Mouse (Mus musculus) embryonic facial prominence, embryonic 15.5 days (tissue): ENCODE data around the gene Vta1. TPM values are rescaled to one million over a fixed set of nuclear protein-coding genes. Genes with fewer than 3 reads are reported as not detected.

ENCODE experiments used
- ATAC-seq: fragments of 200-750 bp; cut with Nextera tagmentation; 2 replicates; pipeline ENCODE4 v1.8.0; 2017; ENCODE audit warnings: low read depth, moderate TSS enrichment; ENCODE audit not compliant: insufficient number of reproducible peaks, low FRiP score, low TSS enrichment
- H3K27ac ChIP-seq: fragments of 300-500 bp; sonication (generic); replicated peaks from 2 replicates; pipeline ENCODE4 v1.5.1; 2015; ENCODE audit warnings: mild to moderate bottlenecking, inconsistent platforms
- H3K27me3 ChIP-seq: fragments of 300-500 bp; sonication (generic); 2 replicates; pipeline ENCODE4 v1.6.1; 2015; ENCODE audit warnings: inconsistent platforms
- H3K36me3 ChIP-seq: fragments of 300-500 bp; sonication (generic); 2 replicates; pipeline ENCODE4 v1.6.1; 2015; ENCODE audit warnings: mild to moderate bottlenecking, inconsistent platforms
- H3K4me1 ChIP-seq: fragments of 300-500 bp; sonication (generic); 2 replicates; pipeline ENCODE4 v1.6.1; 2015; ENCODE audit warnings: inconsistent platforms
- H3K4me2 ChIP-seq: fragments of 300-500 bp; sonication (generic); replicated peaks from 2 replicates; pipeline ENCODE4 v1.6.1; 2015; ENCODE audit warnings: mild to moderate bottlenecking, inconsistent platforms
- H3K4me3 ChIP-seq: fragments of 300-500 bp; sonication (generic); replicated peaks from 2 replicates; pipeline ENCODE4 v1.5.1; 2015; ENCODE audit warnings: mild to moderate bottlenecking, inconsistent platforms
- H3K9ac ChIP-seq: fragments of 300-500 bp; sonication (generic); 2 replicates; pipeline ENCODE4 v1.6.1; 2015; ENCODE audit warnings: inconsistent platforms
- H3K9me3 ChIP-seq: fragments of 300-500 bp; sonication (generic); replicated peaks from 2 replicates; pipeline ENCODE4 v1.6.1; 2016; ENCODE audit warnings: inconsistent platforms
- WGBS: fragments of 180-500 bp; shearing (Covaris S2); methylation state at CpG from one replicate; pipeline ENCODE4 v1.1.7; 2015; 5-methylcytosine and 5-hydroxymethylcytosine counted together
- polyA plus RNA-seq: library from polyadenylated mRNA; unstranded; fragments of >200 nt; fragmentation: Nextera tagmentation; extraction: Ambion mirVana; gene quantifications from 2 replicates; pipeline ENCODE4 v1.2.1, GENCODE M21; 2015

The Vta1 gene
- polyA plus RNA-seq: 88.9 and 89.9 TPM in 2 replicates

- Histone ChIP-seq H3K27ac (peak within 1 kb of the TSS; percentile 66), H3K9ac (peak within 1 kb of the TSS; percentile 74), H3K4me3 (peak within 1 kb of the TSS; percentile 95), H3K4me2 (peak within 1 kb of the TSS; percentile 53), H3K4me1 (peaks cover 11% of the 10 kb centered on the region), H3K27me3 (no peaks in the 10 kb centered on the region), H3K9me3 (no peaks in the 10 kb centered on the region), H3K36me3 (no peaks in the 10 kb centered on the region)
- ATAC-seq: peak; percentile 94
- under 1% methylated on average over 49 of the region's 50 CpGs for WGBS
Measured at GRCm38 (mm10) chr10:14705072-14706066, at the start of gene Vta1, which contains the start of gene Nmbr. Gene Vta1, minus strand, starts transcription at chr10:14705560. Gene Nmbr, plus strand, starts transcription at chr10:14705591.

GRCm38 (mm10) chr10:14734285-14734684 is 28.9 kb upstream of the Vta1 start:
- Histone ChIP-seq H3K27me3 (no peaks in the 10 kb centered on the region), H3K4me3 (no peak overlapping the region), H3K4me1 (no peaks in the 10 kb centered on the region), H3K4me2 (no peak overlapping the region), H3K9me3 (no peaks in the 10 kb centered on the region), H3K9ac (no peak overlapping the region), H3K27ac (no peak overlapping the region), H3K36me3 (no peaks in the 10 kb centered on the region)
- WGBS: 2% methylated on average over 2 of the region's 2 CpGs
- ATAC-seq: no peak

- 64% methylated on average over 9 of the region's 9 CpGs for WGBS
- Histone ChIP-seq H3K9ac (no peak overlapping the region), H3K27ac (no peak overlapping the region), H3K27me3 (no peaks in the 10 kb centered on the region), H3K9me3 (no peaks in the 10 kb centered on the region), H3K4me1 (no peaks in the 10 kb centered on the region), H3K4me3 (no peak overlapping the region), H3K4me2 (no peak overlapping the region), H3K36me3 (no peaks in the 10 kb centered on the region)
- ATAC-seq: no peak
Measured at GRCm38 (mm10) chr10:14725671-14726070, 20.3 kb upstream of the Vta1 start.

GRCm38 (mm10) chr10:14718114-14718513 is 12.8 kb upstream of the Vta1 start, which contains the start of gene Gje1:
Gene Gje1, minus strand, starts transcription at chr10:14718214.
- no peaks in the 10 kb centered on the region for H3K36me3 ChIP-seq
- 53% methylated on average over 3 of the region's 3 CpGs for WGBS
- no peak within 1 kb of the TSS for H3K4me3 ChIP-seq
- no peak within 1 kb of the TSS for H3K9ac ChIP-seq
- no peaks in the 10 kb centered on the region for H3K9me3 ChIP-seq
- no peak within 1 kb of the TSS for H3K27ac ChIP-seq
- no peaks in the 10 kb centered on the region for H3K4me1 ChIP-seq
- no peak for ATAC-seq
- H3K4me2 ChIP-seq: no peak within 1 kb of the TSS
- H3K27me3 ChIP-seq: no peaks in the 10 kb centered on the region

- H3K4me1 ChIP-seq: peaks cover 11% of the 10 kb centered on the region
- peak overlapping the region; percentile 95 for H3K4me3 ChIP-seq
- H3K9me3 ChIP-seq: no peaks in the 10 kb centered on the region
- H3K27ac ChIP-seq: no peak overlapping the region
- no peaks in the 10 kb centered on the region for H3K36me3 ChIP-seq
- no peaks in the 10 kb centered on the region for H3K27me3 ChIP-seq
- WGBS: 66% methylated on average over 4 of the region's 4 CpGs
- H3K4me2 ChIP-seq: peak overlapping the region; percentile 53
- H3K9ac ChIP-seq: no peak overlapping the region; the same call in 1 of the 2 replicates
- no peak for ATAC-seq
Measured at GRCm38 (mm10) chr10:14703830-14704420, 1.4 kb downstream of the Vta1 start.

- Histone ChIP-seq H3K9me3 (no peaks in the 10 kb centered on the region), H3K27ac (no peak overlapping the region), H3K4me2 (no peak overlapping the region), H3K9ac (no peak overlapping the region), H3K36me3 (no peaks in the 10 kb centered on the region), H3K27me3 (no peaks in the 10 kb centered on the region), H3K4me1 (peaks cover 11% of the 10 kb centered on the region), H3K4me3 (no peak overlapping the region)
- WGBS: 79% methylated on average over 1 of the region's 1 CpGs
- ATAC-seq: no peak
Measured at GRCm38 (mm10) chr10:14703239-14703638, 2.1 kb downstream of the Vta1 start.

- WGBS: 85% methylated on average over 3 of the region's 3 CpGs
- no peak overlapping the region for H3K9ac ChIP-seq
- H3K9me3 ChIP-seq: no peaks in the 10 kb centered on the region
- no peaks in the 10 kb centered on the region for H3K4me1 ChIP-seq
- no peak overlapping the region for H3K27ac ChIP-seq
- no peak for ATAC-seq
- peaks cover 14% of the 10 kb centered on the region for H3K36me3 ChIP-seq
- H3K4me3 ChIP-seq: no peak overlapping the region
- no peaks in the 10 kb centered on the region for H3K27me3 ChIP-seq
- no peak overlapping the region for H3K4me2 ChIP-seq
Measured at GRCm38 (mm10) chr10:14690349-14690748, 15.0 kb downstream of the Vta1 start.

- no peak overlapping the region for H3K9ac ChIP-seq
- no peaks in the 10 kb centered on the region for H3K27me3 ChIP-seq
- ATAC-seq: no peak
- no peak overlapping the region for H3K4me3 ChIP-seq
- no peak overlapping the region for H3K27ac ChIP-seq
- H3K36me3 ChIP-seq: peaks cover 14% of the 10 kb centered on the region
- H3K4me2 ChIP-seq: no peak overlapping the region
- 77% methylated on average over 6 of the region's 6 CpGs for WGBS
- no peaks in the 10 kb centered on the region for H3K4me1 ChIP-seq
- H3K9me3 ChIP-seq: no peaks in the 10 kb centered on the region
Measured at GRCm38 (mm10) chr10:14688785-14689442, 16.4 kb downstream of the Vta1 start.

GRCm38 (mm10) chr10:14685663-14686062 is 19.7 kb downstream of the Vta1 start:
- Histone ChIP-seq H3K4me1 (no peaks in the 10 kb centered on the region), H3K4me3 (no peak overlapping the region), H3K4me2 (no peak overlapping the region), H3K9me3 (no peaks in the 10 kb centered on the region), H3K27ac (no peak overlapping the region), H3K27me3 (no peaks in the 10 kb centered on the region), H3K9ac (no peak overlapping the region), H3K36me3 (peaks cover 14% of the 10 kb centered on the region)
- WGBS: 95% methylated on average over 1 of the region's 1 CpGs
- ATAC-seq: no peak

- no peaks in the 10 kb centered on the region for H3K27me3 ChIP-seq
- WGBS: 97% methylated on average over 2 of the region's 2 CpGs
Measured at GRCm38 (mm10) chr10:14666147-14666546, 39.2 kb downstream of the Vta1 start.

GRCm38 (mm10) chr10:14660875-14661274 is 44.5 kb downstream of the Vta1 start:
- Histone ChIP-seq H3K27ac (no peak overlapping the region), H3K36me3 (peaks cover 16% of the 10 kb centered on the region), H3K9ac (no peak overlapping the region), H3K9me3 (no peaks in the 10 kb centered on the region), H3K27me3 (no peaks in the 10 kb centered on the region), H3K4me2 (no peak overlapping the region), H3K4me3 (no peak overlapping the region), H3K4me1 (no peaks in the 10 kb centered on the region)
- no peak for ATAC-seq
- 75% methylated on average over 2 of the region's 2 CpGs for WGBS

More at GRCm38 (mm10) chr10:14666147-14666546, 39.2 kb downstream of the Vta1 start:
- Histone ChIP-seq H3K9ac (no peak overlapping the region), H3K27ac (no peak overlapping the region), H3K4me3 (no peak overlapping the region), H3K4me2 (no peak overlapping the region), H3K4me1 (no peaks in the 10 kb centered on the region), H3K9me3 (no peaks in the 10 kb centered on the region), H3K36me3 (peaks cover 22% of the 10 kb centered on the region)
- no peak for ATAC-seq
